Mouse (Mus musculus) lung, postnatal 10 days (tissue): ENCODE results near the gene Rpl36al.

ENCODE experiments used
- DNase-seq: peaks from one replicate; pipeline ENCODE4 v3.0.0; 2021

Rpl36al gene

DNA sequence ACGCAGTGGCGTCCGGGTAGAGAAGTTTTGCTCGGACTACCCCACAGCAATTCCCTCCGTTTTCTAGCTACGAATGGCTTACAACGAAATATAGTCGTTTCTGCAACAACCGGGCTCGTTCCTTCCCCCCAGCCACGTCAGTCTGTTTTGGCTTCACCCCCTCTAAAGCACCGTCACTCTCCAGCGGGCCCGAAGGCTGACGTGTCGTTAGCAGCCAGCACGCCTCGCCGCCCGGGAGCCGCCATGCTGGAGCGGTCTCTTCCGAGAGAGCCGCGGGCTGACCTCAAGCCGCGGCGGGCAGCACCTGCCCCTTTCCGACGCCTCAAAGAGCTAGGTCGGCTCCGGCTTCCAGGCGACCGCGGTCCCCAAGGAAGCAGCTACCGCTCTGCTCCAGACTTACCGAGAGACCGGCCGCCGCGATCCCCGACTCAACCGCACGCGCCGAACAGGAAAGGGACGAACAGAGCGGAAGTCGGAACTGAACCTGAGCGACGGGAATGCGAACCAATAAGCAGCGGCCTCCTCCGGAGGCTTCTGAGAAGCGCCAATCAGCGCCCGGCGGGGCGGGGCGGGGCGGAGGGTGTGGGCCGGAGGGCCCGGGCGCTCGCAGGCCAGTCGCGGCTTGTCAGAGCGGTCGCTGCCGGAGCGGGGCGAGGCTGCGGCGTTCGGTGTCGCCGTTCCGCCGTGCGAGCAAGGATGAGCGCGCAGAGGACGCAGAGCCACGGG lies at the start of gene Rpl36al, which contains the start of gene Mgat2:
Rpl36al (minus strand) TSS at position 501 of the 726 bp plus-strand sequence.
Mgat2 (plus strand) TSS at position 575 of the 726 bp plus-strand sequence.
- DNase-seq = peak; percentile 99

DNA sequence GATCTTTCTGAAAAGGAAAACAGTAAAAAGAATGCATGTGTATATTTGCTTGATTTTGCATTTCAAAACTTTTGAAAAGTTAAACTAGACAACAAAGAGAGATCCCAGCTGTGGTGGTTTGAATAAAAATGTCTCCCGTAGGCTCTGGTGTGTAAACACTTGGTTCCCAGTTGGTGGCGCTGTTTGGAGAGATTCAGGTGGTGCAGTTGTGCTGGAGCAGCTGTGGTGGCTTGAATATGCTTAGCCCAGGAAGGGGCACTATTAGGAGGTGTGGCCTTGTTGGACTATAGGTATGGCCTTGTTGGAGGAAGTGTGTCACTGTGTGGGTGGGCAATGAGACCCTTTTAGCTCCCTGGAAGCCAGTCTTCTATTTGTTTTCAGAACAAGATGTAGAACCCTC lies 45.4 kb upstream of the Rpl36al start:
- DNase-seq = peak; percentile 53

DNA sequence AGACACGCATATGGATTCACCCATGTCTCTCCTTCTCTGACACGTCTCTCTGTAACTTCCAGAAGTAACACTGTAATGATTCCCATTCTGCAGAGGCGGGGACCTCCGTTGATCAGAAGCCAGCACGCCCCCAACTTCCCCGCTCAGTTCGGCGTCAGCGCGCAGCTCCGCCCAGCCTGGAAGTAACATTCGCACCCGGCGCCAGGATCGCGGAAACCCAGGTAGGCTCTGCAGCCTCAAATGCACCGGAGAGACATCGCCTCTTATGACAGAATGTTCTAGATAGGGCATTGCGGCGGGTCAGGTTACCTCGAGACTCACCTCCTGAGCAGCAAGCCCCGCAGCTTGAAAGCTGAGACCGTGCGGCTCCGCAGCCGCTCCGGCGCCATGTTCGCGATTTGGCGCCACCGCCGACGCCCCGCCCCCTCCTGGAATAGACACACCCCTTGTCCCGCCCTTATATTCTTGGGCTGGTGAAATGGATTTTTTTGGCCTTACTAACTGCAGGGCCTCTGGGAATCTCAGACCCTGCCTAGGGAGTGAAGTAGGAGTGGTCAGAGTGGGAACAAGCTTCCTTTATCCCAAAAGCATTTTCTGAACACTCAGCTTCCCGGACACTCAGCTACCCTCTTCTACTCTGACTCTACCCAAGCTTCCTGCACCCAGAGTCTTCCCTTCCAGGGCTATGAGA lies 44.0 kb upstream of the Rpl36al start, which contains the start of gene Pole2:
Pole2 (minus strand) TSS at position 420 of the 691 bp plus-strand sequence.
- DNase-seq = peak; percentile 95

DNA sequence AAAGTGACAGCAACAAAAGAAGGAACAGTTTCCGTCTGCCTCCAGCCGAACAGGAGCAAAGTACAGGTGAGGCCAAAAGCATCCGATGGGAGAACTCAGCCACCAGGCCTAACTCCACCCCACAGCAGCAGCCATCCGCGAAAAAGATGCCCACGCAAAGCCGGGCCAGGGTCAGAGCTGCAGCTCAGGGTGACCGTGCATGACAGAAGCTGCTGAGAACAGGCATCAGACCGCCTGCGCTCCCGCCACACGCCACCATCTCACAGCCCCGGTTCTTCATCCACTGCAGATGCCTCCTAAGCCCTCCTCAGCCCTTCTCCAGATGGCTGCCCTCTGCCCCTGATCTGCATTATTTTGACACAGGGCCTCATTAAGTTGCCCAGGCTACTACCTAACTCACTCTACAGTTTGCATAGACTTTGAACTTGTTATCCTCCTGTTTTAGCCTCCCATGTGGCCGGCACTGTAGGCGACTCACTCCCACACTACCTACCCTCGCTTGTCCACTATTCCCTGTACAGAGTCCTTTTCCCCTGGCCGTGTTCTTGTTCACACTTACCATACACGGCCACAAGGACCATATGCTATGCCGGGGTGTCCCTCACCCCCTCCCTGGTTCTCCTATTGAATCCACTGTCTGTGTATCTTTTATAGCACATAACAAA lies 36.9 kb upstream of the Rpl36al start:
- no peak for DNase-seq

DNA sequence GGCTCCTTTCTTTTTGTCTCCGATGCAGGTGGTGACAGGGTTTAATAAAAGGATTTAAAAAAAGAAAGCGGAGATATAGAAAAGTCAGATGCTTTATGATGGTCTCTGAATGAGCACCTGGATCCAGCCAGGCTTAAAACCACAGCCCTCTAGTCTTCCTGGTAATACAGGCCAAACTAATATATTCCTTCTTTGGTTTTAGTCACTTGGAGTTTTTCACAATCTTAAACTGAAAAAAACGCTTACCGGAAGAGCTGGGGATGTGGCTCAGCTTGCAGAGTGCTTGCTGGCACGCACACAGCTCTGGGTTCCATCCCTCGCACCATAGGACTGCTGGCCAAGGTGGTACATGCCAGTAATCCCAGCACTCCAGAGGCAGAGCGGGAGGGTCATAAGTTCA lies 32.7 kb upstream of the Rpl36al start:
- no peak for DNase-seq

DNA sequence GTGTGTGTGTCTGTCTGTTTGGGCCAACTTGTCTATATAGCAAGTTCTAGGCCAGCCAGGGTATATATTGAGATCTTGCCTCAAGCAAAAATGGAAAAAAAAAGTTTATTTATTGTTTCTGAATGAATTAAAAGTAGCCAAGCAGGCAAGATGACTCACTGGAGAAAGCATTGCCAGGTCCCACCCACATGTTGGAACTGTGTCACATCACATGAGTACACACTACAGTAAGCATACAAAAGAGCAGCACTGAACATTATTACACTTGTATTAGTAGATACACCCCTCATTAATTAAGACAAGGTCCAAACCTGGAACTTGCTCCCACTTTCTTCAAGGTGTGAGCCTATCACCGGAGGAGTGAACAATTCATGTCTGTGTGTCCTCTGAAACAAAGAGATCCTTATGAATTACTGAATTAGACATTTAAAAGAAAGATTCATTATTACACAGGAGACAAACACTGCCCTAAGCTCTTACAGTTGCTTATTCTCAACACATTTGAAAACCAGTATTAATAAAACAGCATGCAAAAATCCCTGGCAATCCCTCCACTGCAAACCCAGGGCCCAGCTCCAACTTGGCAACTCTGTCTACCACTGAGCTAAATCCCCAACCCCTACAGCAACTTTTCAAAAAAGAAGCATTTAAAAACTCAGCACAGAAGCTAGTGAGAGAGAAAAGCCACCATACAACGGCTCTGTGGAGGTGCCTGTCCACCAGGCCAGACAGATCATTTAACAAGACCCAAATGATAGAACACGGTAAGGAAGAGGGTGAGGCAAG lies 31.3 kb upstream of the Rpl36al start:
- peak; percentile 79 for DNase-seq

DNA sequence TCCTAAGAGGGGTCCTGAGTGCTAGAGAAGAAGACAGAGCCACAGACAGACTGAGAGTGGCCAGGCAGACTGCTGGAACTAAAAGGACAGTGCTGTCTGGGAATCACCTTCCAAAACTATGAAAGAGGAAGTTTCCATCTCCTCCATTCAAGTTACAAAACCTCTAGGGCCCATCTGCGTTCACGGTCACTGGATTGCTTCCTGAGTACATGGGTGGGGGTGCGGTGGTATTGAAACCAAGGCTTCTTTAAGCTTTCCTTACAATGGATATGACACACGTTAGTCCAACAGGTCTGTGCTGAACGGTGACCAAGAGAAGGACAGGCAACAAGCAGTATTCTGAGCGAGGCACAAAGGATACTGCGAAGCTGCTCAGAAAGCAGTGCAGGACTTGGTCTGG lies 30.5 kb upstream of the Rpl36al start:
- DNase-seq = no peak

DNA sequence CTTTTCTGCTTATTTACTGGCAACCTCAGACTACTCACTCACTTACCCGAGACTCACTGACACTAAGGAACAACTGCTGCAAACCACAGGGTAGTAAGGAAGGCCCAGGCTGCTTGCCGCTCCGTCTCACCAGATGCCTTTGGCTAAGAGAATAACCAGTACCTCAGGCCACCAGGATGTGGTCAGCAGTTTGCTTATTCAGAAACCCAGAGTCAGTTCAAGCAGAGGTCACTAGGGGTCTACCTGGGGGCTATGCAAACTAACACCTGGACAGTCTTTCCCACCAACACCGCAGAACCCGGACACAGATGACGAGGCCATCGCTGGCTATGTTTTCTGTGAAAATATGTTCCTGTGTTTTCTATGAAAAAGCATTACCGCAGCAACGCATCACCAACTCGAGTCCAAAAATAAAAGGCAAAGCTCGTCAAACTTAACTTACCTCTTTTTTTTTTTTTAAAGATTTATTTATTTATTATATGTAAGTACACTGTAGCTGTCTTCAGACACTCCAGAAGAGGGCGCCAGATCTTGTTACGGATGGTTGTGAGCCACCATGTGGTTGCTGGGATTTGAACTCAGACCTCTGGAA lies 29.4 kb upstream of the Rpl36al start:
- DNase-seq = no peak

DNA sequence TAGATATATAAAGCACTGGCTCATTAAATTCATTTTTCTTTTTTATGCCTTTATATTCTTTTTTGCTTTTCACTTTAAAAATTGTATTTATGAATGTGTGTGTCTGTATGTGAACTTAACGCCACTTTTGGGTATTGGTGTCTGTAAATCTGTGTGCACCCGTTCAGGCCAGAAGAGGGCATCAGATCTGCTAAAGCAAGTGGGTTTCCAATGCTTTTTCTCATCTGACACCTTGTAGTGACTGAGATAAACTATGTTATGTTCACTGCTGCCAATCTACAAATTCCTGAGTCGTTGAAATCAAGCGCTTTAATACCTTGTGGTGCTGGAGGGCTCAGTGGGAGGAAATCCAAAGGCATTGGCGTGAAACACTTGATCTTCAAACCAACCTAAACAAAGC lies 27.2 kb upstream of the Rpl36al start:
- DNase-seq = peak; percentile 32

DNA sequence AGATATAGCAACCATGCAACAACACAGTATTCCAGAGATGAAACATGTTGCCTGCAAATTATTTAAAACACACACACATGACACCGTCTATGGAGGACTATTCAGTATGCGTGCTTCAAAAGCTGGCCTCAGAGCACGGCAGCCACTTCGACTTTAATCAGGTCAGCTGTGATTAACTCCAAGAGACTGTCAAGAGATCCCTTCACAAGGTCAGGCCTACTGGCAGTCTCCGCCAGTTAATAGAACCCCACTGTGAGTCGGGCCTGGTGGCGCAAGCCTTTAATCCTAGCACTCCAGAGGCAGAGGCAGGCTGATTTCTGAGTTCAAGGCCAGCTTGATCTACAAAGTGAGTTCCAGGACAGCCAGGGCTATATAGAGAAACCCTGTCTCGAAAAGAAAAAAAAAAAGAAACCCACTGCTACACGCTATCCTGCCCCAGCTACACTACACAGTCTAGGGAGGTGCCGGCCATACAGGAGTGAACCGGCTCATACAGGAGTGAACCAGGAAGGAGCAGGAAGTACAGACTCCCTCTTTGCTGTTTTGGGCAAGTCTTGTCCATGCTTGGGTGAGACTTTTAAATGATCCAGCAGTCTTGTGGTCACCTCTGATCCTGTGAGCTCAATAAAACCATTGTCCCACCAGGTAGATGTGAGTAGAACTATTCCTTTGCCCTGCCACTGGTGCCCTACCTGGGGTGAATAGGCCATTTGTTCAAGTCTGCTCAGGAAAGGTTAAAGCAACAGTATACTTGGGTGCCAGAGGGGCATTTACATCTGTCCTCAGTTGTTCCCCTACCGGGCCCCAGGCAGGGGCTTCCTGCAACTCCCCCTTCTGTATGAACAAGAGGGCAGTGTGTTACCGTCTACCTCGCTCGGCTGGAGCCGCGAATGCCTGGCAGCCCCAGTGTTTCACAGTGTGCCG lies 26.4 kb upstream of the Rpl36al start:
- DNase-seq = no peak

DNA sequence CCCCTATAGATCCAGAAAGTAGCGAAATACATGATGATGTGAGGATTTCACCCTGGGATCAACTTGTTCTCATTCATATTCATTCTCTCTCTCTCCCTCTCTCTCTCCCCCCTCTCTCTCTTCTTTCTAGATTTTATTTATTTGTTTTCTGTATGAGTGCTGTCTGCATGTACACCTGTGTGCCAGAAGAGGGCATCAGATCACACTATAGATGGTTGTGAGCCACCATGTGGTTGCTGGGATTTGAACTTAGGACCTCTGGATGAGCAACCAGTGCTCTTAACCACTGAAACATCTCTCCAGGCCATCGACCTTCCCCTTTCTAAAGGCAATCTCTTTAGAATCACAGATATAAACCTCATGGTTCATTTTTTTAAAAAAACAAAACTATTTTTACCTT lies 24.6 kb upstream of the Rpl36al start:
- DNase-seq = no peak

DNA sequence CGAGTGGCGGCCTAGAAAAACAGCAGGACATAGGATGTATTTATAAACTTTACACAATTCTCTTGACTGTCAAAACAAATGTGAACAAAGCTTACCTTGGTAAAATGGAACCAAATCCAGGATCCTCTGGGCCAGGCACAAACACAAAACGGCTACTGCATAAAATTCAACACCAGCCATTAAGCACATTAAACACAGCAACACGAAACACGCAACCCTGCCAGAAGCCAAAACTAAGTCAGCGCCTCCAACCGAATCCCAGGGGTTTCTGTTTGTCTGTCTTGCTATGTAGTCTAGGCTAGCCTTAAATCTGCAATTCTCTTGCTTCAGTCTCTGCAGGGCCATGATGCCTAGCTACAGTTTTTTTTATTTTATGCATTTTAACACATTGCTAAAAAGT lies 24.0 kb upstream of the Rpl36al start:
- DNase-seq = no peak

DNA sequence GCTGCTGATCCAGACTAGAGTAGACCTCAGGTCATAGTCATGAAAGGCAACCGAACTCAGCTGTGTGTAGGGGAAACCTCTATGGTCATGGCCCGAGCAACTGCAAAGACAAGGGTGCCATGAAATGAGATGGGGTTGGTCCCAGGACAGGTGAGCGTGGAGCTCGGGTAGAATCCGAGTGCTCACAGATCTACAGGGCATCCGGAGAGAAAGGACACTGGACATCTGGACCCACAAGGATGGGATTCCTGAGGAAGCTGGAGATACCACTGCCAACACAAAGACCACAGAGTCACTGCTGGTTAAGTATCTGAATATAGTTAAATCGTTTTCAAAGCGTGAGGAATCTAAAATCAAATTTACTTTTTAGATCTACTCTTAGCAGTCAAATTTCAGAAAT lies 23.5 kb upstream of the Rpl36al start:
- DNase-seq = no peak

DNA sequence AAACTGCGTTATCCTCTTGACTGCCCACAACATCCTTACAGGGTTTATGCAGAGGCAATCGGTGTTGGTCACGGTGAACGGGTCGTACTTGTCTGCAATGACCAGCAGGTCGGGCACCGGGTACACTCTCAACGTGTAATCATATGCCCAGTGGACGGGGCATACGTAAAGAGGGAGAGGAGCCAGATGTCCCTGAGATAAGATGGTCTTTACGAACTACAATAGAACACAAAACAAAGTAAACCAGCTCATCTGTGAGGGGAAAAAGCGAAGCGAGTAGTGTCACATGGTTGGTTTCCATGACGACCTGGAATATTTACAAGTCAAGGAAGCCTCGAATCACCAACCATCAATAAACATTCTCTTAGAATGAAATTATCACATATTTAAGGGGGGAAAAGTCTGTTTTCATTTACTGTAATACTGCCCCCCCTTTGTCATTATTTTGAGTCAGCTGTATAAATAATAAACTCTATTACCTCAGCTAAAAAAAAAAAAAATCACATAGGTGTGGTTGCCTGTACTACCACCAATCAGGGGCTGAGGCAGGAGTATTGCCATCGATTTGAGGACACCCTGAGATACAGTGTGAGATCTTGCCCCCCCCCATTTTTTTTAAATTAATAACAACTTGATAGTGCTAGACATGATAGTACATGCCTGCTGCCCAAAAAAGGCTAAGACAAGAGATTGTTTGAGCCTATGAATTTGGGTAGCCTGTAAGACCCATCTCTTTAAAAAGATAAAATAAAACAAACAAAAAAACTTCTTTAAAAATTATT lies 20.4 kb upstream of the Rpl36al start, which contains the start of gene Gm49384:
Gm49384 (minus strand) TSS at position 216 of the 782 bp plus-strand sequence.
- DNase-seq = no peak

DNA sequence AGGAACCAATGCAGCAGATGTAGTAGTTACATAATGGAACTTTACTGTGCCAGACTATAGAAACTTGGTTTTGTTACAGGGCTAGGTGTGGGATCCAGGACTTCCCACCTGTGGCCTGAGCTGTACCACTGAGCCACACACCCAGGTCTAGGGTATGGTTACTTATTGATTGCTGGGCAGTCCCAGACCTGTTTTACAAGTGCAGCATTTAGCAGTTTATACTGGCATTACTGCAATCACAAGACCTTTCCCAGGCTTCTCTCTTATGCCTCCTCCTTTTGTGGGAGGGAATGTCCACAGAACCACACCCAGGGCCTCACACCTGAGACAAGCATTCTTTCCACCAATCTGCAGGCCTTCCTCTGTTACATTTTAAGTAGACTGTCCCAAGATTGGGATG lies 15.1 kb upstream of the Rpl36al start:
- no peak for DNase-seq

DNA sequence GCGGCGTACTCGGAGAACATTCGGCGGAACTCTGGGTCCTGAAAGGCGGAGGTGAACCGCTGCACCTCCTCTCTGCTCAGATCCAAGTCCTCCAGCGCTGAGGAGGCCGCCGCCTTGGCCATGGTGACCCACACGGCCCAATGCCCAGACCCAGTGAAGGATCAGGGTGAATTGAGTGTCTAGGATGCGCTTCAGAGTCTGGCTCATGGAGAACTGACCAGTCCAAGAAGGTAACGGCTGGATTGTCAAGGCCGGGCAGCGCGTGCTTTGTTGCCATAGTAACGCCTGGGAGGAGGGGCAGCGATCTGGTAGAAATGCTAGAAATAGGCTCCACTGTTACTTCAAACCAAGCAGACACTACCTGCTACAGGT lies 14.3 kb upstream of the Rpl36al start, which contains the start of gene Dnaaf2:
Dnaaf2 (minus strand) TSS at position 266 of the 372 bp plus-strand sequence.
- peak; percentile 83 for DNase-seq

DNA sequence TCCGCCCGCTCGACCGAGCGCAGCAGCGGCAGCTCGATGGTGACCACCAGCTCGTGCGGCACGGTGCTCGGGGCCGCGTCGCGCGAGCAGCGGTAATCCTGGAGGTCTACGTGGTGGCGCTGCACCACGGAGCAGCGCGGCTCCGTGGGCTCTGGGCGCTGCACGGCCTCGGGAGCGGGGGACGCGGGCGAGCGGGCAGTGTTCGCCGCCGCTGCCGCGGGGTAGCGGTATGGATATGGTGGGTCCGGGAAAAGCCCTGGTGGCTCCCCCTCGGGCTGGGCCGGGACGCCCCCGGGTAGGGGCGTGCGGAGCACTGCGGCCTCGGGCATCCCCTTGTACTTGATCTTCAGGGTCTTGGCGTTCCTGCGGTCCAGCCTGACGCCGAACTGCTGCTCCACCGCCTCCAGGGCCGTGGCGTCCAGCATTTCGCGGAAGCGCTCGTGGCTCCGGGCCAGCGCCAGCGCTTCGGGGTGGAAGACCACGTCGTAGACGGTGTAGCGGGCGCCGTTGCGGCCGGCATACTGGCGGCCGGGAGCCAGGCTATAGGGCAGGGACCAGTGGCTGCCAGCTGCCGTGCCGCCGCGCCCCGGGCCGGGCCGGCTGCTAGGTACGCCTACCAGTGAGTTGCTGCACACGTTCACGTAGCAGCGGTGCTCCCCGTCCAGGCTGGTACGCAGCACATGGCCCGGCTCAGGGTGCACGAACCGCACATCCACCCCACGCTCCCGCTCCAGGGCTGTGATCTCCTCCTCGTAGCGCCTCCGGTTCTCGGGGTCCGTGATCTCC lies 13.7 kb upstream of the Rpl36al start:
- peak; percentile 71 for DNase-seq

DNA sequence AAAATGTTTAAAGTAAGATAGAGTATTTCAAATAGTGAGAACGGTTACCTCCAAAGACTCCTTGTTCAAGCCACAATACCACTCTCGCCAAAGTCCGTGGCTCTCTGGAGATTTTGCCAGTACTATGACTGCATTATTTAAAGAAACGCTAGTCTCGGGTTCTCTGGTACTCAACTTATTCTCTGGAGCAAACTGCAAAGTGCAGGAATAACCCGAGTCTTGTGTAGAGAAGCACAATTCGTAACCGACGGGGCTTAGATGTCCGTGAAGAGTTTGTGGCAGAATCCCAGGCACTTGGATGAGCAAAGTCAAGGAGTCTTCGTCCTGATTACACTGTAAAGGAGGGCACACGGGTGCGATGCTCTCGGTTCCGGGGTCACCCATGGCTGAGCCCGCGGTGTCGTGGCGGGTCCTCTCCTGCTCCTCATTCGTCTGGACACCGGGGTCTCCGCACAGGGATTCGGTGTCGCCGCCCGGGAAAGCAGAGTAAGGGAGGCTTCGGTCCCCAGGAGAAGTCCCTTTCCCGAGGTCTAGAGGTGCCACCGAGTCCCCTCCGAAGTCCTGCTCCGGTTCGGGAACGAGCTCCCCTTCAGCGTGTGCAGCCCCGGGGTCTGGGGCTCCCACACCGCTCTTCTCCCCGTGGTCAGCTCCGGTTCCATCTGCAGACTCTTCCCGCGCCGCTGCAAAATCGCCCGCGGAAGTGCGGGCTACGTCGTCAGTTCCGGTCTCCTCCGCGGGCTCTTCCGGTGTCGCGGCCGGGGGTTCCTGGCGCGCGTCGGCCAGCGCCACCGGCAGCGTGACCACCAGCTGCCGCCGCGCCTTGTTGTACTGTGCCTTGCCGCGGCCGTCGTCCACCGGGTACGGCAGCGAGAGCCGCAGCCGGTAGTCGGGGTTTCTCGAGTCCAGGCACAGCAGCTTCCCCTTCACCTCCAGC lies 12.8 kb upstream of the Rpl36al start, which contains the start of gene Gm49383:
Gm49383 (minus strand) TSS at position 661 of the 934 bp plus-strand sequence.
- DNase-seq = peak; percentile 67
